Comparison of ENCODE assay signal across 8 mouse cellular contexts in the genomic region with DNA sequence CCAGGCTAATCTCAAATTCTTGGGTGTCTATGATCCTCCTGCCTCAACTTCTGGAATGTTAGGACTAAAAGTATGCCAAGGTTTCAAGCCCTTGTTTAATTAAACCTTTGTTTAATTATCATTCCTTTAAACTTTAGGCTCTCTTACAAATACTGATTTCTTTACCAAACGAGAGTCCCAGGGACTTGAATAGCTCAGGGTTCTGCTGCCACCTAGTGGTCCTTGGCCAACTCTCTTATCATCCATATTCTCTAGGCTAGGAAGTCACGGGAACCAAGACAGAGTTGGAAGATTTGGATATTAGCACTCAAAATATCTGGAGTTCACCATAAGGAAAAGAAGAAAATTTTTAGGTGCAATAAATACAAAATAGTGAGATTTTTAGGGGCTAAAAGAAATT. TPM values are rescaled to one million over a fixed set of nuclear protein-coding genes. Genes with fewer than 3 reads are reported as not detected.
DNase-seq lines count a peak whose midpoint lies in the region; ATAC-seq lines count a peak whose summit lies in the region.

No protein-coding gene starts in this region.

- H3K36me3 ChIP-seq in midbrain, embryonic 10.5 days = no peaks in the 10 kb centered on the region
- H3K36me3 ChIP-seq in midbrain, embryonic 15.5 days (replicated peaks) = no peaks in the 10 kb centered on the region
- no peaks in the 10 kb centered on the region for H3K36me3 ChIP-seq in limb, embryonic 10.5 days

- no peak overlapping the region for H3K27ac ChIP-seq in midbrain, embryonic 10.5 days (replicated peaks)
- H3K27ac ChIP-seq in midbrain, embryonic 15.5 days = no peak overlapping the region
- no peak overlapping the region for H3K27ac ChIP-seq in limb, embryonic 10.5 days

- no peak overlapping the region for H3K9ac ChIP-seq in midbrain, embryonic 15.5 days

- no peaks in the 10 kb centered on the region for H3K9me3 ChIP-seq in midbrain, embryonic 10.5 days (replicated peaks)
- H3K9me3 ChIP-seq in midbrain, embryonic 15.5 days = no peaks in the 10 kb centered on the region
- H3K9me3 ChIP-seq in limb, embryonic 10.5 days (replicated peaks) = no peaks in the 10 kb centered on the region

- H3K4me3 ChIP-seq in midbrain, embryonic 10.5 days = no peak overlapping the region
- H3K4me3 ChIP-seq in midbrain, embryonic 15.5 days = no peak overlapping the region
- H3K4me3 ChIP-seq in limb, embryonic 10.5 days = no peak overlapping the region

- H3K4me2 ChIP-seq in midbrain, embryonic 15.5 days = no peak overlapping the region

- ATAC-seq in midbrain, embryonic 15.5 days (replicated peaks) = no peak
- peak; percentile 95 for ATAC-seq in frontal cortex, adult (ENCODE audit: low TSS enrichment)
- peak; percentile 74 for ATAC-seq in inflammation-experienced regulatory T-cells, adult 6 months

- no peaks in the 10 kb centered on the region for H3K27me3 ChIP-seq in midbrain, embryonic 10.5 days (ENCODE audit: low read depth, poor library complexity, severe bottlenecking)
- no peaks in the 10 kb centered on the region for H3K27me3 ChIP-seq in midbrain, embryonic 15.5 days (replicated peaks)
- H3K27me3 ChIP-seq in limb, embryonic 10.5 days (ENCODE audit: low read depth, poor library complexity, severe bottlenecking) = no peaks in the 10 kb centered on the region

- WGBS in midbrain, embryonic 10.5 days = 12% methylated on average over 2 of the region's 2 CpGs
- 10% methylated on average over 2 of the region's 2 CpGs for WGBS in midbrain, embryonic 15.5 days
- WGBS in limb, embryonic 10.5 days = 13% methylated on average over 2 of the region's 2 CpGs

- peak; percentile 57 for DNase-seq in midbrain, embryonic 10.5 days (ENCODE audit: low spot score)
- DNase-seq in c-Kit-positive CD71-negative TER-119-negative erythroid progenitor cells, embryonic 14.5 days (ENCODE audit: low read depth) = peak; percentile 62
- DNase-seq in limb, embryonic 10.5 days (ENCODE audit: low spot score) = peak; percentile 71
- peak; percentile 17 for DNase-seq in ovary, postnatal 10 days (ENCODE audit: low spot score)
- peak; percentile 81 for DNase-seq in thymus, postnatal 14 days

- no peaks in the 10 kb centered on the region for H3K4me1 ChIP-seq in midbrain, embryonic 10.5 days
- no peaks in the 10 kb centered on the region for H3K4me1 ChIP-seq in midbrain, embryonic 15.5 days
- no peaks in the 10 kb centered on the region for H3K4me1 ChIP-seq in limb, embryonic 10.5 days

RNA-seq across cellular contexts. Expression of a gene that starts 28.0 kb away (rescaled TPM):
- 57.2 and 66.0 TPM in 2 replicates for polyA plus RNA-seq in midbrain, embryonic 10.5 days (2016; fragmentation: Nextera tagmentation; extraction: Ambion mirVana)
- polyA plus RNA-seq in midbrain, embryonic 15.5 days (2015; fragmentation: Nextera tagmentation; extraction: Ambion mirVana) = 97.1 and 102 TPM in 2 replicates
- 10 to 100 TPM; 18.5 to 29.6 (median 20.1) TPM for polyA plus RNA-seq in inflammation-experienced regulatory T-cells, adult 6 months (2017; shearing (Covaris generic))
- polyA plus RNA-seq in limb, embryonic 10.5 days (2016; fragmentation: Nextera tagmentation; extraction: Ambion mirVana) = 46.7 and 49.5 TPM in 2 replicates

RNA-seq across cellular contexts. Expression of a gene that starts 35.8 kb away (rescaled TPM):
- polyA plus RNA-seq in midbrain, embryonic 10.5 days (2016; fragmentation: Nextera tagmentation; extraction: Ambion mirVana) = not detected in 2 replicates
- 0.13 TPM in 1 of 2 replicates, not detected in the other for polyA plus RNA-seq in midbrain, embryonic 15.5 days (2015; fragmentation: Nextera tagmentation; extraction: Ambion mirVana)
- not detected for polyA plus RNA-seq in inflammation-experienced regulatory T-cells, adult 6 months (2017; shearing (Covaris generic))
- 0.26 TPM in 1 of 2 replicates, not detected in the other for polyA plus RNA-seq in limb, embryonic 10.5 days (2016; fragmentation: Nextera tagmentation; extraction: Ambion mirVana)

Comparison
In these comparisons a context has a peak if more than half of its experiments do, and no peak if none do; other contexts are left out.
1. DNase-seq: peak in every context shown above with its lines; median percentile 81 in thymus, postnatal 14 days; 71 in limb, embryonic 10.5 days; 62 in c-Kit-positive CD71-negative TER-119-negative erythroid progenitor cells, embryonic 14.5 days; 57 in midbrain, embryonic 10.5 days; 17 in ovary, postnatal 10 days.